Mouse (Mus musculus): ENCODE data around the gene Pxylp1.

GRCm38 (mm10) chr9:96882496-96883265, 9.8 kb downstream of the Pxylp1 start:
- no peak for TF ChIP-seq POLR2A (IDR thresholded peaks at IDR 0.05; ENCODE audit: borderline replicate concordance, control insufficient read depth, low read depth, low read length)
- TF ChIP-seq CTCF (IDR thresholded peaks at IDR 0.05; ENCODE audit: control insufficient read depth, insufficient read depth, low read length) = no peak

Measured in bone marrow, adult 2 months (tissue).